ENCODE assay signal across 1 mouse cellular context in genomic region chr14:26465898-26466297, GRCm38 (mm10).
A peak's percentile ranks its signal among the peaks of the same experiment; 100 is the strongest.
TF ChIP-seq lines count a peak whose summit lies in the region.

No protein-coding gene starts in this region.

TF ChIP-seq in CH12.LX, 34 proteins besides CTCF, POLR2A, EP300 and RAD21 (continued from another document):
- TF ChIP-seq IRF4 (IDR thresholded peaks at IDR 0.05; ENCODE audit: low read depth, low read length) = peak; percentile 96
- 0 out of 2 replicates have a peak, but pooled peaks have one; percentile 23 for TF ChIP-seq TCF12 (IDR thresholded peaks at IDR 0.05; ENCODE audit: low read depth, low read length)
- TF ChIP-seq JUN (IDR thresholded peaks at IDR 0.05; ENCODE audit: insufficient read depth, low read depth, low read length) = peak; percentile 30; the same call in 1 of the 2 replicates
